Mouse (Mus musculus) right cerebral cortex, adult 2 months (tissue): Measurements from ENCODE around the gene Kmt2e.

Experiments
- DNase-seq, 2 experiments: peaks; one replicate each; pipeline ENCODE4 v3.0.0; 2021 to 2022; ENCODE audit warnings: low spot score in 2 of 2

Kmt2e gene

GRCm38 (mm10) chr5:23433720-23434597 lies at the start of gene Kmt2e:
Kmt2e (plus strand) TSS chr5:23434441.
- peak; percentile 92 for DNase-seq

GRCm38 (mm10) chr5:23385136-23385535 lies 49.1 kb upstream of the Kmt2e start:
- no peak for DNase-seq

- no peak for DNase-seq
Observed at GRCm38 (mm10) chr5:23385763-23386217, 48.5 kb upstream of the Kmt2e start.

GRCm38 (mm10) chr5:23386562-23387312 lies 47.5 kb upstream of the Kmt2e start:
- DNase-seq: peak; percentile 78 to 82

GRCm38 (mm10) chr5:23387313-23387666 lies 47.0 kb upstream of the Kmt2e start:
- DNase-seq: no peak

- DNase-seq: no peak
Observed at GRCm38 (mm10) chr5:23388091-23388490, 46.1 kb upstream of the Kmt2e start.

GRCm38 (mm10) chr5:23389601-23390305 lies 44.5 kb upstream of the Kmt2e start:
- DNase-seq: no peak

GRCm38 (mm10) chr5:23391714-23392113 lies 42.5 kb upstream of the Kmt2e start:
- no peak for DNase-seq

GRCm38 (mm10) chr5:23393870-23394269 lies 40.4 kb upstream of the Kmt2e start:
- no peak for DNase-seq

GRCm38 (mm10) chr5:23394366-23395145 lies 39.7 kb upstream of the Kmt2e start:
- peak; percentile 62 to 67 for DNase-seq

GRCm38 (mm10) chr5:23395721-23396120 lies 38.5 kb upstream of the Kmt2e start:
- DNase-seq: no peak

- DNase-seq: no peak
Observed at GRCm38 (mm10) chr5:23396756-23397155, 37.5 kb upstream of the Kmt2e start.

- DNase-seq: no peak
Observed at GRCm38 (mm10) chr5:23400156-23400555, 34.1 kb upstream of the Kmt2e start.

- no peak for DNase-seq
Observed at GRCm38 (mm10) chr5:23400868-23401267, 33.4 kb upstream of the Kmt2e start.

- no peak for DNase-seq
Observed at GRCm38 (mm10) chr5:23401368-23401767, 32.9 kb upstream of the Kmt2e start.

GRCm38 (mm10) chr5:23401999-23402398 lies 32.2 kb upstream of the Kmt2e start:
- DNase-seq: no peak

- DNase-seq: no peak
Observed at GRCm38 (mm10) chr5:23403161-23403560, 31.1 kb upstream of the Kmt2e start.

- DNase-seq: no peak
Observed at GRCm38 (mm10) chr5:23405666-23406404, 28.4 kb upstream of the Kmt2e start.

- DNase-seq: no peak
Observed at GRCm38 (mm10) chr5:23406405-23406745, 27.9 kb upstream of the Kmt2e start.

GRCm38 (mm10) chr5:23408106-23408505 lies 26.1 kb upstream of the Kmt2e start:
- DNase-seq: no peak
